8 mouse cellular contexts compared by ENCODE assay signal in the genomic region with DNA sequence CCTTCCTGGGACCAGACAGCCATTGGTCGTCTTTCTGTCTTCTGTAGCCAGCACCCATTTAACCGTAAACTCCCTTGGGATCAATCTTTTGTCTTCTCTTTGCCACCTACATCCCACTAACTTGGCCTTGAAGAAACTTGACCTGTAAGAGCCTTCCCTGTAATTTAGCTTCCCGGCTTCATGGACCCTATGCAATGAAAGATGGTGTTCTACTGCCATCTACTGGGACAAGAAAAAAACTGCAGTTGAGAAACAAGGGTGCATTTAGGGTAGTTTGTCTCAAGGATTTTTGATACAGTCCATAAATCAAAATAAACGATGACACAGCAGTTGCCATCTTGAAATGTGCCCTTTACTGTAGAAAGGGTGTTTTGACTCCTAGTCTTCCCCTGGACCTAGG. TPM values are rescaled to one million over a fixed set of nuclear protein-coding genes. Genes with fewer than 3 reads are reported as not detected.
DNase-seq lines count a peak whose midpoint lies in the region; ATAC-seq and TF ChIP-seq lines count a peak whose summit lies in the region.

No protein-coding gene starts in this region.

- intact Hi-C loops in left cerebral cortex, postnatal 36 days (cut with DNase I): loop anchor here (2.0 to 5.0 kb wide), 4 partner anchors 41 to 541 kb away; no protein-coding TSS in a partner anchor

- no peaks in the 10 kb centered on the region for H3K27me3 ChIP-seq in intestine, postnatal 0 days (replicated peaks; ENCODE audit: control insufficient read depth, insufficient read depth, low read length)
- H3K27me3 ChIP-seq in intestine, embryonic 15.5 days (replicated peaks): no peaks in the 10 kb centered on the region
- H3K27me3 ChIP-seq in hindbrain, embryonic 14.5 days (ENCODE audit: control insufficient read depth, insufficient read depth, low read length): no peaks in the 10 kb centered on the region

- TF ChIP-seq CTCF in intestine, postnatal 0 days (IDR thresholded peaks at IDR 0.05; ENCODE audit: low read depth): peak; percentile 87

- ATAC-seq in intestine, postnatal 0 days: no peak
- no peak for ATAC-seq in intestine, embryonic 15.5 days
- ATAC-seq in hindbrain, embryonic 14.5 days (ENCODE audit: low FRiP score): peak; percentile 31; the same call in 1 of the 2 replicates
- ATAC-seq in erythroblast, adult 5-6 weeks (replicated peaks; ENCODE audit: low FRiP score, poor library complexity, severe bottlenecking): no peak; the same call in 1 of the 2 replicates

- no peaks in the 10 kb centered on the region for H3K36me3 ChIP-seq in intestine, postnatal 0 days (ENCODE audit: control insufficient read depth, insufficient read depth)
- H3K36me3 ChIP-seq in intestine, embryonic 15.5 days: 0 out of 2 replicates have a peak, but pooled peaks cover 3% of the 10 kb centered on the region
- no peaks in the 10 kb centered on the region for H3K36me3 ChIP-seq in hindbrain, embryonic 14.5 days (replicated peaks; ENCODE audit: control insufficient read depth, insufficient read depth)

- no peak overlapping the region for H3K4me3 ChIP-seq in intestine, postnatal 0 days (ENCODE audit: low read depth, low read length)
- no peak overlapping the region for H3K4me3 ChIP-seq in intestine, embryonic 15.5 days (replicated peaks)
- no peak overlapping the region for H3K4me3 ChIP-seq in hindbrain, embryonic 14.5 days (replicated peaks; ENCODE audit: low read length)

- H3K27ac ChIP-seq in intestine, postnatal 0 days (ENCODE audit: low read depth, low read length): no peak overlapping the region
- H3K27ac ChIP-seq in intestine, embryonic 15.5 days: no peak overlapping the region
- H3K27ac ChIP-seq in hindbrain, embryonic 14.5 days: no peak overlapping the region

- H3K9me3 ChIP-seq in intestine, postnatal 0 days (ENCODE audit: control insufficient read depth): no peaks in the 10 kb centered on the region
- H3K9me3 ChIP-seq in intestine, embryonic 15.5 days: no peaks in the 10 kb centered on the region
- no peaks in the 10 kb centered on the region for H3K9me3 ChIP-seq in hindbrain, embryonic 14.5 days (ENCODE audit: control insufficient read depth, low read length)

- DNase-seq in B cell, adult 2 months: peak; percentile 58 to 59
- DNase-seq in R1 (ENCODE audit: low read depth, low spot score): peak; percentile 81
- peak; percentile 85 for DNase-seq in hindbrain, embryonic 14.5 days (ENCODE audit: low spot score)
- no peak for DNase-seq in testis, postnatal 14 days (ENCODE audit: low spot score)
- no peak for DNase-seq in left cerebral cortex, postnatal 36 days (ENCODE audit: low spot score in 2 of 2)

- H3K9ac ChIP-seq in intestine, postnatal 0 days (ENCODE audit: low read depth, low read length): no peak overlapping the region
- no peak overlapping the region for H3K9ac ChIP-seq in intestine, embryonic 15.5 days
- no peak overlapping the region for H3K9ac ChIP-seq in hindbrain, embryonic 14.5 days

- 7% methylated on average over 4 of the region's 4 CpGs for WGBS in intestine, postnatal 0 days
- 9% methylated on average over 4 of the region's 4 CpGs for WGBS in intestine, embryonic 15.5 days
- WGBS in hindbrain, embryonic 14.5 days: 18% methylated on average over 4 of the region's 4 CpGs

- no peaks in the 10 kb centered on the region for H3K4me1 ChIP-seq in intestine, postnatal 0 days (replicated peaks; ENCODE audit: control insufficient read depth, insufficient read depth, low read length)
- H3K4me1 ChIP-seq in intestine, embryonic 15.5 days (replicated peaks): 0 out of 2 replicates have a peak, but pooled peaks cover 6% of the 10 kb centered on the region
- H3K4me1 ChIP-seq in hindbrain, embryonic 14.5 days (replicated peaks; ENCODE audit: control insufficient read depth, insufficient read depth, low read length): peaks cover 6% of the 10 kb centered on the region

- H3K4me2 ChIP-seq in intestine, postnatal 0 days (replicated peaks; ENCODE audit: low read depth): no peak overlapping the region
- H3K4me2 ChIP-seq in intestine, embryonic 15.5 days (replicated peaks): no peak overlapping the region
- no peak overlapping the region for H3K4me2 ChIP-seq in hindbrain, embryonic 14.5 days (replicated peaks)

RNA-seq across cellular contexts. Expression of a gene that starts 27.0 kb away (rescaled TPM):
- 1.6 and 1.8 TPM in 2 replicates for polyA plus RNA-seq in intestine, postnatal 0 days (2015; fragmentation: Nextera tagmentation; extraction: Ambion mirVana)
- polyA plus RNA-seq in intestine, embryonic 15.5 days (2015; fragmentation: Nextera tagmentation; extraction: Ambion mirVana): 3.7 and 3.8 TPM in 2 replicates
- 2.3 and 2.8 TPM in 2 replicates for polyA plus RNA-seq in hindbrain, embryonic 14.5 days (2014; fragmentation: Nextera tagmentation; extraction: Ambion mirVana)
- not detected in 2 replicates for total RNA-seq in erythroblast, adult 5-6 weeks (2015; ENCODE audit: low replicate concordance)
- 0.14 TPM in 1 of 2 replicates, not detected in the other for total RNA-seq in erythroblast, adult 5-6 weeks (2017; ENCODE audit: low replicate concordance)
- total RNA-seq in left cerebral cortex, postnatal 36 days (2021): 1 to 10 TPM; 2.9 to 4.0 TPM

RNA-seq across cellular contexts. Expression of a gene that starts 54.9 kb away (rescaled TPM):
- 2.8 and 3.2 TPM in 2 replicates for polyA plus RNA-seq in intestine, postnatal 0 days (2015; fragmentation: Nextera tagmentation; extraction: Ambion mirVana)
- polyA plus RNA-seq in intestine, embryonic 15.5 days (2015; fragmentation: Nextera tagmentation; extraction: Ambion mirVana): 2.3 and 2.8 TPM in 2 replicates
- polyA plus RNA-seq in hindbrain, embryonic 14.5 days (2014; fragmentation: Nextera tagmentation; extraction: Ambion mirVana): 0.83 and 1.0 TPM in 2 replicates
- total RNA-seq in erythroblast, adult 5-6 weeks (2015; ENCODE audit: low replicate concordance): 9.4 and 10.0 TPM in 2 replicates
- total RNA-seq in erythroblast, adult 5-6 weeks (2017; ENCODE audit: low replicate concordance): 3.0 and 3.1 TPM in 2 replicates
- total RNA-seq in left cerebral cortex, postnatal 36 days (2021): 1 to 10 TPM; 3.7 to 4.8 TPM

Comparison
In these comparisons a context has a peak if more than half of its experiments do, and no peak if none do; other contexts are left out.
1. DNase-seq: peak in B cell, adult 2 months (2 of 2), R1 (single experiment) and hindbrain, embryonic 14.5 days (single experiment); none in testis, postnatal 14 days (single experiment) and left cerebral cortex, postnatal 36 days (0 of 2).